Mouse (Mus musculus) WW6 (cell line): ENCODE results near the gene Tpst1.

ENCODE experiments used
- DNase-seq: peaks from one replicate; pipeline ENCODE4 v3.0.0-alpha.2; 2013; ENCODE audit warnings: low read depth, low spot score

Tpst1 gene

DNA sequence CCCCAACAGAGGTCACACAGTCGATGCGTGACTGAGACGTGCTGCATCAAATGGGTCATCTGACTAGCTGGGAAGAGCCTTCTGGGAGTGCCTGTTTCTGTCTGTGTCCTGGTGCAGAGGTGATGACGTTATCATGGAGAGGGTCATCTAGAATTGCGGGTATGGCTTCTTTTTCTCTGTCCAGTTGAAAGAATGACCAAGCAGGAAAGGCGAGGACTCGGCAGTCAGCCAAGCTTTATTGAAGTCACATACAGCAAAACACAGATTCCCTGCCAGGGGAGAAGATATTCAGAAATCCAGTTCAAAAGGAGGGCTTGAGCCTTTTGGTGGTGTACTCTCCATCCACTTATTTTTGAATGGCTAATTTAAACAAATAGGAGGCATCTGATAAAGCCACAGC lies 70.0 kb downstream of the Tpst1 start:
- no peak for DNase-seq

DNA sequence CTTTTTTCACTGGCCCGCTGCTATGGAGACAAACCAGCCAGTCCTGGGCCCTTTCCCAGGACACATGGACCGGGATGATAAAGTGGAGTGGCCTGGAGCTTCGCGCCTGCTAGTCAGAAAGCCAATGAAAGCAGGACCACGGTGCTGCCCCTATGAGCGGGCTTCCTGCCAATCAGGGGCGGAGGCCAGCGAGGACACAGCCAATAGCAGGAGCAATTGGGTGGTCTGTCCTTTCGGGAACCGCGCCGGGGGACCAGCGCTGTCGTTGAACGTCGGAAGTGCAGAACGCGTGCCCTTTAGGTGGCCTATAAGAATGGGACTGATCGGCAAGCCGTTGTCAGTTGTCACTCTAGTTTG lies 70.8 kb downstream of the Tpst1 start:
- DNase-seq = no peak

DNA sequence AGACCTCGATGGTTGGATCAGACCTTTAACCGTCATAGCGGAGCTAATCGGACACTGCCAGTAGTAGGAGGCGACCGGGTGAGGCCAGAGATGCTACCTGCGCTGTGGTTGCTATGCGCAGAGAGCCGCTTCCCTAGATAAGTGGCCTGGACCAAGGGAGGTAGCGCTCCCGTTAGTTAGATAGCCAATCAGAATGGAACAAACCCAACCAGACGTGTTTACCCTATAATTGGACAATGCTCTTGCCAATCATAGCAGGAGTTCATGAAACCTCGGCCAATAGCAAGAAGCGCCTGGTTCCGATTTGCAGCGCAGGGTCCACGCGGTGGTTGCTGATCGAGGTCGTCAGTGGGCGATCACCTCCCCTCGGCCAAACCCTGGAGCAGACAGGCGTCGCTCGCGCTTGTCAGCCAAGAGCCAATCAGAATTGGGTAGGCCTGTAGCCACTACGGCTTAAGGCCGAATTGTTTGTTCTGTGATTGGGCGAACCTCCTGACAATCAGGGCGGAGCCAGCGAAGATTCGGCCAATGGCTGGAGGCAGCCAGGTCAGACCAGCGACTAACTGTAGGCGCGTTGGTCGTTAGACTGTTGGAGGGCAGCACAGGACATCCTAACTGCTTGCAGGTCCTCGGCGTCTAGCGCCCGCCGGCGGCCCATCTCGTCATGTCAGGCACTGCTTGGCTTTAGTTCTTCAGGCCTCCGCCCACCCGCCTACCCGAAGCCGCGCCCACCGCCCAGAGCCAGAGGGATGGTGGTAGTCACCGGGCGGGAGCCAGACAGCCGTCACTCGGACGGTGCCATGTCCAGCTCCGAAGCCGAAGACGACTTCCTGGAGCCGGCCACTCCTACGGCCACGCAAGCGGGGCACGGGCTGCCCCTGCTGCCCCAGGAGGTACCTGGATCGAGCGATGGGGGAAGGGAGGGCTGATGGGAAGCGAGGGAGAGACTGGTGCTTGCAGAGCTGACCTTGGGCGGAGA lies 71.5 kb downstream of the Tpst1 start, which contains the start of gene Kctd7:
Gene Kctd7 (plus strand): TSS at position 528 of the 979 bp plus-strand sequence.
- peak; percentile 87 for DNase-seq

DNA sequence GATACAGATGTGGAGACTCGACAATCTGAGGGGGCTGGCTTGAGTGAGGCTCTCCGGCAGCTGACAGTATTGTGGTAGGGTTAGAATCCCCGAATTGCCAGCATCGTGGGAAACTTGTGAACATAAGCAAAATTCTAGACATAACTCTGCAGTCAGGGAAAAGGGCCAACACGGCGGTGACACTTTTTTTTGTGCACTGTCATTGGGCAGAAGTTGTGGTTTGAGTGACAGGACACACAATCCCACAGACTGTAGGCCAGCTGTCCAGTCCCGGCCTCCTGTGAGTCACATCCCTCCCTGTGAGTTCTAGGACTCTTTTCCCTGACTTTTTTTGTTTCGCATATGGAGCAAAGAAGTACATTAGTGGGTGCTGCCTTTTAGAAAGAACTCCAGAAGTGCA lies 72.8 kb downstream of the Tpst1 start:
- DNase-seq = no peak

DNA sequence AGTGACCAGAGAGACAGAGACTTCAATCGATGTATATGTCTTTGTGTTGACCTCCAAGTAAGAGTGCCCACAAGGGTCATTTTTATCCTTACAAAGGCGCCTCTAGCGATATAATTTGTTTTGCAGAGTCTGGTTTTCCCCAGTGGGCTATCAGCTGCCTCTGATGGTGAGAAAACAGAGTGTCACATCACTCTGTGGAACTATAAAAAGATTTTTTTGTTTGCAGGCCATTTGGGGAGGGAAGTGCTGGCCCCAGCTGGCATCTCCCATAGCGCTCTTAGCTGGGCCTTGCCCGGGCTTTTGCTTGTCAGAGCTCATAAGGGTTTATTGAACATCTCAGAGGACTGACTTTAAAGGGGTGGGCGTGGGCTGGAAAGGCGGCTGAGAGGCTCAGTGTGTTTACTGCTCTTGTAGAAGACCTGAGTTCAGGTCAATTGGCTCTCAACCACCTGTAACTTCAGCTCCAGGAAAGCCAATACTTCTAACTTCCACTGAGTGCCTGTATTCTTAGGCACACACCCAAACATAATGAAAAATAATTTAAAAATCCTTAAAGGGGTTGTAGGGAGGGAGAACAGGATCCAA lies 76.7 kb downstream of the Tpst1 start:
- DNase-seq = no peak

DNA sequence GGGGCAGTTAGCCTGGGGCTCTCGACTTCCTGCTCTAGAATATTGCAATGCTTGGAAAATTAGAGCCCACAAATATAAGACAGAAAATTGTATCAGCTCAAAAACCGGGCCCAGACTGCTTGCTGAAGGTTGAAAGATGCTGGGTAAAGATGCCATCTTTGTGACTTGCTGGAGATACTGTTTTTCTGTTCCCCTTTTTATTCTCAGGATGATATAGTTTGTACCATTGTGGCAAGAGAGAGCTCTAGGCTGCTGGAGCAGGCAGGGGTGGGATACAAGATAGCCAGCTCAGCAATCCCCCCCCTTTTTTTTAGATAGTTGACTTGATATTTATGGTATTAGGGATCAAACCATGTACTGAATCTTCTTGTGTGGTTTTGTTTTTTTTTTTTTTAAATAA lies 81.2 kb downstream of the Tpst1 start:
- DNase-seq = no peak

DNA sequence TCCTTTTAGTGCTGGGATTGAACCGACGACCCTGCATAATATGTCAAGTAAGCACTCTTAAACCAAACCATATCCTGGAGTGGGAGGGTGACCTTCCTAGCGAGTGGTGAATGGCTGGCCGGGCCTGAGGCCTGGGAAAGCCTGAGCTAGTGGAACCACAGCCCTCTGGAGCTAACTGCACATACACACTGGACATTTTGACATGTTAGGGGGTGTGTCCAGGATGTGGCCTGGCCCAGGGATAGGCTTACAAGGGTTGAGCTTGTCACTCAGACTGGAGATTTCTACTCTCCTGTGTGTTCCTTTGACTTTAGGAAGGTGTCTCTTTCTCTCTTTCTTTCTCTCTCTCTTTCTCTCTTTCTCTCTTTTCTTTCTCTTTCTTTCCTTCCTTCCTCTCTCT lies 85.4 kb downstream of the Tpst1 start:
- DNase-seq = no peak

DNA sequence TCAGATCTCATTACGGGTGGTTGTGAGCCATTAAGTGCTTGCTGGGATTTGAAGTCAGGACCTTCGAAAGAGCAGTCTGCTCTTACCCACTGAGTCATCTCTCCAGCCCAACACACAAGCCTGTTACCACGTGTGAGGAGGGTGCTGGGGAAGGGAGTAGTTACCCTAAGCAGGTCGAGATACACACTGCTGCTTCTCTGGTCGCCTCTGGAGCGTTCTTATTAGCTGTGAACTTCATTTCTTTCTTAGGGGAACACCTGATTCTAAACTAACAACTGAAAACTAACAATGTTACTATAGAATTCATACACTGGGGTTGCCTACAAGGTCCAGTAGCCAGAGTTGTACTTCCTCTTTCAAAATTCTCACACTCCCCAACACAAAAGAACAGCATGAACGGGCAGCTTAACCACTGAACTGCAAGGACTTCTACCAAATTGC lies 86.7 kb downstream of the Tpst1 start:
- no peak for DNase-seq

DNA sequence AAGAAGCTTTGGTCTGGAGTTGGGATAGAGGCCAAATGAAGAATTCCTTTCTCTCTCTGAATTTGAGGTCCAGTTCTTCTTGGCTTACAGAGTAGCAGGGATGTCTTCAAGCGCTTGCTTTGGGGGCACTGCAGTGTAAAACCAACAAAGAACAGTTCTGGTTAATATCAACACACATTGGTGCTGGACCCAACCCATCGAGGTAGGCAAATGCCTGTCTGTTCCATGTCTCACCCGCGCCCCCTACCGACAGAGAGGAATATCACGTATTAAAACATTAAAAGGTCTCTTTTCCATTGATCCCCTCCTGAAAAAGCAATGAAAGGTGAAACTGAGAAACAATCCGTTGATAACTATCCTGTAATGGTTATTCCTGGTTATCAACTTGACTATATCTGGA lies 90.5 kb downstream of the Tpst1 start:
- DNase-seq = no peak

DNA sequence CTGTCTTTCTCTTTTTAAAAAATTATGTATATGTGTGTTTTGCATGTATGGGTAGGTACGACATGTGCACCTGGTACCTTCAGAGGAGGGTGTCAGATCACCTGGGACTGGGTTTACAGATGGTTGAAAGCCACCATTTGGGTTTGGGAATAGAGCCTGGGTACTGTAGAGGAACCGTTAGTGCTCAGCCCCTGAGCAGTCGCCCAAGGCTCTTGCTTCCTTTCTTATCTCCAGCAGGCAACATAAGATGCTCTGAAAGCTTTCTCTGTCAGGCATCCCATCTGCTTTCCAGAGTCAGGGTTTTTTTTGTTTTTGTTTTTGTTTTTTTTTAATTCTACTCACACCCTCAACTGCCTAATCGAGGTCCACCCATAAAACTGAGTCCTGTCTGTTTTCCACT lies 92.1 kb downstream of the Tpst1 start:
- no peak for DNase-seq

DNA sequence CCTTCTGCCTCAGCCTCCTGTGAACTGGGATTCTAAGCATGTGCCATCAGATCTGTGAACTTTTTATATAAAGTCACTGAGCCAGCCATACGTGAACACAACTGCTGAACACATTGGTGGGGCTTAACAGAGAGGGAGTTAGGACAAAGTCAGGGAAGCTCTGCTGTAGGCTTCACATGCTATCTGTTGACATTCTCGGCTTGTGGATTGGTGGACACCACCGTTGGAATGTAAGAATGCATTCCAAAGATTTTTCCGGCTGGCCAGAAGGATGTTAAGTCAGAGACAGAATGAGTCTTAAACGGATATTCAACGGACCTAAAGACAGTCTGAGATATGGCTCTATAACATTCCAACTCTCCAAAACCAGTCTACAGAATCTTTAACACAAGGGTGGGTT lies 96.0 kb downstream of the Tpst1 start:
- DNase-seq = no peak

DNA sequence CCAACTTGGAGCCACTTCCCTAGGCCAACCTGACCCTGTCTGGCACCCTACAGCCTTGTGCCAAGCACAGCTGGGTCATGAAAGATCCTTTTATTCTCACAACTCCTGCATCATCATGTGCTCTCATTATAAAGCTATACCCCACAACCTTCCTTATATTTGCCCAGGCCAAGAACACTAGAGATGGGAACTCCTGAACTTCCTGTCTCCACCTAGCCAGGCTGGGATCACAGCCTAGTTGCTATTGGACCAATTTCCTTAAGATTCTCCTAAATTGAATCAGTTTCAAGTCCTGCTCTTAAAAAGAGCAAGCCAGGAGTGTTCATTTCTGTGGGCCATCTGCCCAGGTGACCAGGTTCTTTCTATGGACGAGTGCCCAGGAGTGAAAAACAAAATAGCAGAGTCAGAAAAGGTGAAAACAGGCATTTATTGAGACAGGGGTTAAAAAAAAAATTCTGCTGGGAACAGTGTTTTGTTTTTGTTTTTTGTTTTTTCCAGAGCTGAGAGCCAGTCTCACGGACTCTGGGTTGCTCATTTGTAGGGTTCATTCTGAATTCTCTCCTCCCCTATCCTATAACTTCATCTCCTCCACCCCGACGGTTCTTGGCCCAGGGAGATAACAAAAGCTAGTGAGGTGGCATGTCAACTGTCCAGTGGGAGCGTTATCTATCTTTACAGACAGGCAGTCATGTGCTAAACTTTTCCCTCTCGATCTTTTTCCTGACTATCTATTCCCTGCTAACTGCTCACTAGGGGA lies 97.7 kb downstream of the Tpst1 start:
- DNase-seq = no peak

DNA sequence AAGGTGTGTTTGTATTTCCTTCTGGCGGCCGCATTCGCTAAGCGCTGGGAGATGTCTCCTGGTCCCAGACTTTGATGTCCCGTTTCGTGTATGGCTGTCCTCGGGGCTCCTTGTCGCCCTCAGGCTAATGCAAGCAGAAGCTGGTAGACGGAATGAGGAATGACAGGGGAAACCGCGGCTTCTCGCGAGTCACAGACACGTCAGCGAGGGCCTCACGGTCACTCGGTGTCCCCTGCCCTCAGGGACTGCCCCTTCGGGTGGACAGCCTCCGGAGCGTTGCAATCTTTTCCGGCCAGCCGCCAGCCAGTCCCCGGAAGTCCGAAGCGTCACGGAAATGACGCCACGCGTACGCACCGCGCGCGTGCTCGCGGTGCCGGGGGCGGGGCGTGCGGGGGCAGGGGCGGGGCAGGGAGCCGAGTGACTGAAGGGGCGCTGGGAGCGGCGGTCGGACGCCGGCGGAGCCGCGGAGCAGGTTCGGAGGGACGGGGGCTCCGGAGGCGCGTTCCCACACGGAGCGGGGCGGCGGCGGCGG lies 98.4 kb downstream of the Tpst1 start, which contains the start of gene Rabgef1:
Gene Rabgef1 (plus strand): TSS at position 376 of the 532 bp plus-strand sequence.
- DNase-seq = no peak

DNA sequence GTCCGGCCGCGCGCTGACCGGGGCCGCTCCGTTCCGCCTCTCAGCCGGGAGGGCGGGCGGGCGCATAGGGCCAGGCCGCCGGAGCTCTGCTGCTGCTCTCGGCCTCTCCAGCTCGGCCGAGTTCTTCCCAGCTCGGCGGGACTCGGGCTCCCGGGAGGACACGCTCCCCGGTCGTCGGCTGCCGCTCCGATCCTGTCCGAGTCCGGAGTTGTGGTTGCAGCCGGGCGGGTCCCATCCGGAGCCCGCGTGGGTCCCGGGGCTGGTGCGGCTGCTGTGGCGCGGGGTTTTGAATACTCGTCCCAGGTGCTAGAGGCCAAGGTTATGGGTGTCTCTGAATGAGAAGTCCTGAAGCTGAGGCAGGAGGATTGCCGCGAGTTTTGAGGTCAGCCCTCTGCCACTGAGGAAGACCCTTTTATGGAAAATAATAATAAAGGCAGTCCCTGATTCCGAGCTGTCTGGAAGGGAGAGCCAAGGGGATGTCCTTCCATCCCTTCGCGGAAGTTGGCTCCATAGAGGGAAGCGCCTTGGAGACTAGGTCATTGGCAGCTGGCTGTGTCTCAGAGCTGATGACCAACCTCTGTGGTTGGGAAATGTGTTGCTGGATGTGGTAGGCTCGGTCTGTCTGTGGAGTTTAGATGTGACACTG lies 99.0 kb downstream of the Tpst1 start:
- DNase-seq = peak; percentile 18

DNA sequence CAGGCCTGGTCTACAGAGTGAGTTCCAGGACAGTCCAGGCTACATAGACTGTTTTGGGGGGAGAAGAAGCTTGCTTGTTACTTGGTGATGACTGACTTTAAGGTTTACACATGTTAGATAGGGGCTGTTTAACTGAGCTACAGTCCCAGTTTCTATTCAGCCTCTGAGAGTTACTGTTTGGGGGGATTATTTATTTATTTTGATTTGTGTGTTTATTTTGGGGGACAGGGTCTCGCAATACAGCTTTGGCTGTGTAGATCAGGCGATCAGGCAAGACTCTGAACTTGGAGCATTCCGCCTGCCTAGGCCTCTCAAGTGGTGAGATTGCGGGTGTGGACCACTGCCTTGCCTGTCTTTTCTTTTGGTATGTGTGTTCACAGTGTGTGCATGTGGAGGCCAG lies 99.9 kb downstream of the Tpst1 start:
- DNase-seq = no peak

DNA sequence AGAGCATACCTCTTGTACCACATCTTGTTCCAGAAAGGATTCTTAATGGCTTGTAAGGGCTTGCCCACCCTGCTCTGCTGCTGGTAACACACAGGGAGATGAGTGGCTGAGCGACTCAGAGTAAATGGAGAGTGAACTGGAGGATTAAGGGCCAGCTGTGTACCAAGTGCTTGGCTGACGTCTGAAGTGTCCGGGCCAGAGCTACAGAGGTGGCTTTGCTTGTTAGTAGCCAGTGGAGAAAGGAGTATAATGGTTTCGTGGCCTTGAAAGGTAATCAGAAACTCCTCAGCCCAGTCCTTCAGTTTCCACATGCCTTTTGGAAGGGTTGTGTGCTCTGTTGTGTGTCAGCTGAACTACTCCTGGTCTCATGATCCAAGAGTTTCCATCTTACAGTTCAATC lies 104.7 kb downstream of the Tpst1 start:
- DNase-seq = no peak

DNA sequence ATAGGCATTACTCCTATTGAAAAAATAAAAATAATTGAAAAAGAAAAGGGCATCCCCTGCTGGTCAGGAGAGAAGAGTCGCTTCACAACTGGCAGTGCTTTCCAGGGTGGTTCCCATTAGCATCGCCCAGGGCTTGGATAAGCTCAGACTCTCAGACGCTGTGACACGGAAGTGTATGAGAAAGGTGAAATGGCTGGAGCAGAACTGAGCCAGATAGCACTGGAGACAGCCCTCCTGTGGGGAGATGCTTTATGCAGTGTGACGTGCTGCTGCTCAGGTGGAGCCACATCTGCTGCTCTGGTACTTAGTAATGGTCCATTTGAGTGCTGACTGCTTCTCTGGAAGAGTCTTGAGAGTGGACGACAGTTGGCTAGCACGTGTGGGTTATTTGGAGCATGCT lies 107.2 kb downstream of the Tpst1 start:
- peak; percentile 16 for DNase-seq

DNA sequence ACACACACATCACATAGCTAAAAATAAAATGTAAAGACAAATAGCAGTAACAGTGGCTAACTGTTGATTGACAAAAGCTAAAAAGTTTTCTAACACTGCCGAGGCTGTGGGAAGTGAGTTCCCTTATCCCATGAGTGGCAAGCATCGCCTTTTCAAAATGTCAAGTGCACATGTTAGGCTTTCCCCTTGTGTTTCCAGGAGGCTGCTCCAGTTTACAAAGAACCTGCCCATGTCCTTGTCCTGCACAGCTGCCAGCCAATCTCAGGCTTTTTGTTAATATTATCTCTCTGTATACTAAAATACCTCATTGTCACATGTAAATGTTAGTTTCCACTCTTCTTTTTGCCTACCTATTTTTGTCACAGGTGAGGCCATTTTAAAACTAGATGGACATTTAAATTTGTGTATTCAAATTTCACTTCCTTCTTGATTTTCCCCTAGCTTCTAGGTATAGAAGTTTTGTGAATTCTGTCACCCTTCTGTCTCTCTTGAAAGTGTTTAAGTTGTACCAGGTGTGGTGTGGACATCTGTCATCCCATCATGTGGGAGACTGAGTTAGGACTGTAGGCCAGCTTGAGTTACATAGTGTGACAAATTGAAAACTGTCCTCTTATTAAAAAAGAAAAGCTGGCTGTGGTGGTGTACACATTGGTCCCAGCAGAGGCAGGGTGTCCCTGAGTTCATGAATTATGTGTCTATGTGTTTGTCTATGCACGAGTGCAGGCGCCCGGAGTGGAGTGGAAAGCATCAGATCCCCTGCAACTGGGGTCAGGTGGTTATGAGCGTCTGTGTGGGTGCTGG lies 108.8 kb downstream of the Tpst1 start:
- DNase-seq = no peak

DNA sequence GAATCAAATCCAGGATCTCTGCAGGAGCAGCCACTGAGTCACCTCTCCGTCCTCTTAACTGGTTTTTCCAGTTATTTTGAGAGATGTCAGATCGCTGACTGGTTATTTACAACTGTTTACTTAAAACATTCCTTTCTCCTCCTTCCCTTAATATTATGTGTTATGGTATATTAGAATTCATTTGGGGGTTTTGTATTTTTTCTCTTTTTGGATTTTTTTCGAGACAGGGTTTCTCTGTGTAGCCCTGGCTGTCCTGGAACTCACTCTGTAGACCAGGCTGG lies 109.4 kb downstream of the Tpst1 start:
- no peak for DNase-seq

DNA sequence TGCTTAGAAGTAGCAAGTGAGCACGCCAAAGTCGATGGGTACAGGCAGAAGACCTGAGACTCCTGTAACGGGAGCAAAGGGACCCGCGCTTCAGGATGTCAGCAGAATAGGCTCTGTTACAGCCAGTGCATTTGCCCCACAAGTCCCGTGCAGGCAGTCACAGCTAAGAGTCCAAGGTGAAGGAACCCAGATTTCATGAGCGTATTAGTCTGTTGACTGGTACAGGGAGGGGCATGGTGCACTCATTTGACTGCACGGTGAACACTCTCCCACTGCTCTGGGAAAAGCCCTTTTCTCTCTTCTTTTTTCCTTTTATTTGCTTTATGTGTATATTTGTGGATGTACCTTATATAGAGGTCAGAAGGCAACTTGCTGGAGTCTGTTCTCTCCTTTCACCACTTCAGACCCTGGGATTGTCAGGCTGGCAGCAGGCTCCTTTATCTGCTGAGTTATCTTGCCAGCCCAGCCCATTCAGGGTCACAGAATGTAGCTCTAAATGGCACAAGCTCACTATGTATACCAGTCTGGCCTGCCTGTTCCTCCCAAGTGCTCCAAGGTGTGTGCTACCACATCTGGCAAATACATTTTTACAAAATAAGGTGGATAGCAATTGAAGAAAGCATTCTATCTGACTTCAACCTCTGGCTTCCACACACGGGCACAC lies 111.2 kb downstream of the Tpst1 start:
- no peak for DNase-seq
